Mouse (Mus musculus): ENCODE measurements around the gene Src.
"Not testable (repeated sequence)": the region's sequence is repeated elsewhere in the genome, so short reads cannot be mapped to it uniquely, and the experiment has no call there.

Gene Src

DNA sequence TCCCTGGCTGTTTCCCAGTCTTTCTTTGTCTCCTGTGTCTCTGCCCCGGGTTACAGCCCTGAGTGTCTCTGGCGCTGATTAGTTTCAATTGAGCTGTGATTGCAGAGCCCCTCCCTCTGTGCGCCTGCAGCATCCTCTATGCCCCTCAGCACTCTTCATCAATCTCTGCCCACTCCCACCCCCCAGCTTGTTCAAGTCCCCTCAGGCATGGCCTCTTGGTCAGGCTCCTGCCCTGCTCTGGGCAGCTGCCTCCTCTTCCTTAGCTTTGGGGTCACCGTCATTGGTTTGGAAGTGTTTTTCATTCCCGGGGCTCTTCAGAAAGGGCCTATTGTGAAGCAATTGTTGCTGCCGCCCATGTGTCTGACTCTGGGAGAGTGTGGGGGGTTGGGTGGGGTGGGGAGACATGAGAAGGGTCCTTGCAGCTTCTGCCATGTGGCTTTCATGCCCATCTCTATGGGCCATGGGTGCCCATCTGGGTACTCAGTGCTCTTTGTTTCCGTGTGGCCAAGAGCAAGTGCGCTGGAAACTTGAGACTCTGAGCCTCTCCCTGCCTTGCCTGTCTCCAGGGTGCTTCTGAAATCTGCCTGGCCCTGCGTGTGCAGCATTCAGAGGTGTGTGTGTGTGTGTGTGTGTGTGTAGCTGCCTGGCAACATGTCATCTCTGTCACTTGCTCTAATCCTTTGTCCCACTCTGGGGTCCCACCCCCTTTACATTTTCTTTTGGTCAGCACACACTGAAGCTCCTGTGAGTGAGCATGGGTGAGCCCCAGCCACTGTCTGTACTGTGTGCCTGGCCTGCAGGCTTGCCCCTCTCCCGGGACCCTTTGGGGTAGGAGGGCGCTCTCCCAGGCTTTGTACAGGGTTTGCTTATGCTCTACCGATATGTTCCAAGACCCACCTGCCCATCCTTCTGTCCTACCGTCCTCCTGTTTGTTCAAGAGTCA is 57.5 kb downstream of the Src start:
- in situ Hi-C loops (cut with MboI, MseI) = no loop called here

DNA sequence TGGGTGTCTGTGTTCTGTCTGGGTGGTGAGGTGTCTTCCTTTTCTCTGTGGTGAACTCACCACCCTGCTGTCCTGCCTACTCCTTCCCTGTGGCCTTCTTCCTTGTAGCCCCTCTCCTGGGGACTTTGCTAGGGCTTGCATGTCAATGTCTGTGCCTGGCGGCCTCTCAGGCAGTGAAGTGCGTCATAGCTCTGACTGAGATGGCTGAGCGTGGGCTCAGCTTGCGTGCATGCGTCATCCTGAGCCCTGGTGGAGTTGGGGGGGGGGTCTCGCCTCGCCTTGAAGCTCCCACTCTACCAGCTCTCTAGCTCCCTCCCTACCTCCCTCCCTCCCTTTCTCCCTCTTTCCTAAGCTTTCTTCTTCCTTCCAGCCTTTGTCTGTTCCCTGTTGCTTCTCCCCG is 60.4 kb downstream of the Src start:
- in situ Hi-C loops (cut with MboI, MseI) = no loop called here

GRCm38 (mm10) chr2:157479858-157480568 is 61.8 kb downstream of the Src start:
- in situ Hi-C loops (cut with MboI, MseI) = no loop called here

GRCm38 (mm10) chr2:157482729-157483128 is 64.5 kb downstream of the Src start:
- in situ Hi-C loops (cut with MboI, MseI) = no loop called here

DNA sequence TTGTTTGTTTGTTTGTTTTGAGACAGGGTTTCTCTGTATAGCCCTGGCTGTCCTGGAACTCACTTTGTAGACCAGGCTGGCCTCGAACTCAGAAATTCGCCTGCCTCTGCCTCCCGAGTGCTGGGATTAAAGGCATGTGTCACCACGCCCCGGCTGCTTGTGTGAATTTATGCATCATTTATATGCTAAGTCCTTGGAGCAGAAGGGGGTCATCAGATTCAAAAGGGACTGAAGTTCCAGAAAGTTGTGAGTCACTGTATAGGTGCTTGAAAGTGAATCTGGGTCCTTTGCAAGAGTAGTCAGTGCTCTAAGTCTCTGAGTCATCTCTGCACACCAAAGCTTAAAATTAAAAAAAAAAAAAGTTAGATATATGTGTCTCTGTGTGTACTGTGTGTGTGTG is 68.3 kb downstream of the Src start:
- in situ Hi-C loops (cut with MboI, MseI) = not testable (repeated sequence)

- in situ Hi-C loops (cut with MboI, MseI) = no loop called here
Observed at GRCm38 (mm10) chr2:157486981-157487656, 68.9 kb downstream of the Src start.

GRCm38 (mm10) chr2:157487733-157488175 is 69.5 kb downstream of the Src start:
- in situ Hi-C loops (cut with MboI, MseI) = no loop called here

GRCm38 (mm10) chr2:157493240-157493639 is 75.0 kb downstream of the Src start:
- in situ Hi-C loops (cut with MboI, MseI) = no loop called here

- in situ Hi-C loops (cut with MboI, MseI) = no loop called here
Observed at GRCm38 (mm10) chr2:157498529-157498928, 80.3 kb downstream of the Src start.

GRCm38 (mm10) chr2:157500364-157500763 is 82.1 kb downstream of the Src start:
- in situ Hi-C loops (cut with MboI, MseI) = no loop called here

- in situ Hi-C loops (cut with MboI, MseI) = no loop called here
Observed at GRCm38 (mm10) chr2:157501324-157501723, 83.1 kb downstream of the Src start.

- in situ Hi-C loops (cut with MboI, MseI) = no loop called here
Observed at GRCm38 (mm10) chr2:157506779-157507178, 88.5 kb downstream of the Src start.

- in situ Hi-C loops (cut with MboI, MseI) = no loop called here
Observed at GRCm38 (mm10) chr2:157509182-157509581, 90.9 kb downstream of the Src start.

GRCm38 (mm10) chr2:157510031-157510430 is 91.8 kb downstream of the Src start:
- in situ Hi-C loops (cut with MboI, MseI) = no loop called here

DNA sequence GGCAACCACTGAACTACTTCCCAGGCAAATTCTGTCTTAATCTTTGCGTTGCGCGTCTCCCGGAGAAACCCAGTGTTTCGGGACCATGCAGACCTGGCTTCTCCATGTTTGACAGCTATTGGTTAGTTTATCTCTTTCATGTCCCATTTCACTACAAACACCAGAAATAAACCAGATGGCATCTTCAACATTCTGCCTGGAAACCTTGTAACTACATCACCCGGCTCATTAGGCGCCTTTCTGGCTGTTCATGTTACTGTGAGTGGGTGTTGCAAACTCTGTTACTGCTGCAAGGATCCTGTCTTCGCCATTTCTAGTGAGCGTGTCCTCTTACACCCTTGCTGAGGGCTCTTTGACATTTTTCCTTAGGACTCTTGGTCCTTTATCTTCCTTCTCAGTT is 94.6 kb downstream of the Src start:
- in situ Hi-C loops (cut with MboI, MseI) = no loop called here

DNA sequence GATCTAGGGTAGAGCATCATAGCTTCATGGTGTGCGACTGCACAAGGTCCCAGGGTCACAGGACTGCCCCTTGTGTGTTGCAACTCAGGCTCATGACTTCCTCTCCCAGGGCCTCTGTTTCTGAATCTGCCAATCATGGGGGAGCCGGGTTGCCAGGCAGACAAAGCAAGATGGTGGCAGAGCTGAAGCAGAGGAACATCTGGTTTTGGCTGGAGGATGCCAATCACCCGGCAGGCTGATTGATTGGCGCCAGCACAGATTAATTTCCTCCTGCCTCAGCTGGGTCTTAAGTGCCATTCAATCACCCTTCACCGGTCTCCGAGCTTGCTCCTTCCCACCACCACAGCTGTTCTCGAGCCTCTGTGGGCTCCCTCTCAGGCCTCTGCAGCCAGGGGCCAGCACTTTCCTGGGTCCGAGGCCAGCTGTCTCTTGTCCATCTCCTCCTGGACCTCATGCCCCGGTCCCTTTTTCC is 95.5 kb downstream of the Src start:
- in situ Hi-C loops (cut with MboI, MseI) = no loop called here

GRCm38 (mm10) chr2:157514353-157514752 is 96.1 kb downstream of the Src start:
- in situ Hi-C loops (cut with MboI, MseI) = no loop called here

DNA sequence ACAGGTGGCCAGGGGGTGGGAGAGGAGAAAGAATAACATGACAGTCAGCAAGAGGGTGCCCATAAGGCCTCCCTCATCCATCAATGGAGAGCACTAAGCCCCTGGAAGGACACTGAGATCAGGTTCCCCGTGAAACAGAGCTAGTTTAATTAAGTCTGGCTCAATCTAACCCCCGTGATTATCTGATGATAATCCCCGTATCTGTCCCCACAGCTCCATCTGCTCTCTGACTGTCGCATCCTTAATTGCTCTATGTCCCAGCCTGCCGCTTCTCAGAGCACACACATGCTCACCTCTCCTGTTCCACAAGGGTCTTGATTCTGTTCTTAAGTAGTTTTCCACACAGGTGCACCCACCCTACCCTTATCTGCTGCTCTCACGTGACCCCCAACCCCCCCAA is 99.3 kb downstream of the Src start:
- in situ Hi-C loops (cut with MboI, MseI) = no loop called here

- in situ Hi-C loops (cut with MboI, MseI) = no loop called here
Observed at GRCm38 (mm10) chr2:157518451-157518850, 100.2 kb downstream of the Src start.

DNA sequence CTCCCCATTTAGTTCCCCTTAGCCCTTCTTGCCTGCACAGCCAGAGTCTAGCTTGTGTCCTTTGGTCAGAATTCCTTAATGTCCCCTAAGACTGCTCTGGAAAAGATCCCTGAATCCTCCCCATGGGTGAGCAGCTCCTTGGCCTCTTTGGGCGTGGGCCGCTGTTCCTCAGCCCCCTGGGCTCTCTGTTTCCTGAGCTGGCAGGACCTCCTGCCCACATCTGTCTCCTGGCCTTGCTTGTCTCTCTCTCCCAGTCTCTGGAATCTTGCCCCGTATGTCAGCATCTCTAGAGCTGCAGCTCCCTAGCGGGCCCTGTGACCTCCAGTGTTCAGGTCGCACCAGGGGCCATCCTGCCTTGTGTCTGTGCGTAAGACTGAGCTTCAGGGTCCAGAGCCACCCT is 101.2 kb downstream of the Src start:
- in situ Hi-C loops (cut with MboI, MseI) = no loop called here

DNA sequence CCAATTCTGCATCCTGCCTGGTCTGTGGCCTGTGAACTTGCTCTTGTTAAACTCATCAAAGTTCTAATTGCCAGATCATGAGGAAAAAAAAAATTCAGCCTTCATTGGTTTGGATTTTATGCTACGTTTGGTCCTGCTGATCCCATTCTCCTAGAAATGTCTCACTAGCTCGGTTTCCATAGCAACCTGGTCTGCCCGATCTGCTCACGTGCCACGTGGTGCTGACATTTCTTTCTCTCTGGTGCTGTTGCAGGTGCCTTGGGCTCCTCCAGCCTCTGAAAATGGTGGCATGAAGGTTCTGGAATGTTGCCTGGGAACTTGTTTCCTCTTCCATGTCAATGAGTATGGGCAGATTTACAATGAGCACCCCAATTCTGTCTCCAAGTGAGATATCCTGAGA is 102.3 kb downstream of the Src start:
- in situ Hi-C loops (cut with MboI, MseI) = no loop called here
